Mouse (Mus musculus) megakaryocyte, embryonic 14.5 days (primary cell): ENCODE data around the gene Adgrl3.

Experiments
- FLI1 ChIP-seq: IDR thresholded peaks from 2 replicates; pipeline ENCODE4 v1.6.1; 2012; ENCODE audit warnings: low read length, inconsistent platforms, mixed read lengths
- GATA1 ChIP-seq: IDR thresholded peaks from 3 replicates; pipeline ENCODE4 v1.6.1; 2012; ENCODE audit warnings: mixed read lengths, low read length, inconsistent platforms, borderline replicate concordance

DNA sequence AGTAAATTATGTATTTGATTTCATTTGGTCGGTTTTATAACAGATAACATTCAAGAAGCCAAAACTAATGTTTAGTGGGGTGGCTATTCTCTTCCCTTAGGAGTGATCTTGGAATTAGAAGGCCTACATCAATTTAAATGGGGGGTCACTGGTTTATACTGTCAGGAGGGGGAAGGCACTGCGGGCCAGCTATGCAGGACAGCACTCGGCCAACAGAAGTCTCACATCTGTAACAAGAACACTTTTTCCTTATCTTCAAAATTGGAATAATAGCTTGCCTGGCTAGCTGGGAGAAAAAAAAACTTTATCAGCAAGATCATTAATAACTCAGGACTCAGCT, 325.1 kb downstream of the Adgrl3 start:
- no peak for TF ChIP-seq GATA1
- no peak for TF ChIP-seq FLI1
